Mouse (Mus musculus): ENCODE measurements around the gene Mical1. TPM values are rescaled to one million over a fixed set of nuclear protein-coding genes. Genes with fewer than 3 reads are reported as not detected.

Gene Mical1
- polyA plus RNA-seq (2014; fragmentation: Illumina TruSeq; extraction: RNeasy Lipid Tissue Mini Kit (QIAGEN cat#74804); ENCODE audit: low read depth, low replicate concordance), result not detected

GRCm38 (mm10) chr10:41476171-41477017, at the start of gene Mical1:
TSS of gene Mical1 (plus strand) at chr10:41476314.

GRCm38 (mm10) chr10:41450137-41450670, 25.9 kb upstream of the Mical1 start, which contains the start of gene Zbtb24:
TSS of gene Zbtb24 (plus strand) at chr10:41450383.

GRCm38 (mm10) chr10:41489708-41490517, 13.8 kb downstream of the Mical1 start, which contains the start of the genes Smpd2 and Ppil6:
TSS of gene Smpd2 (minus strand) at chr10:41490369.
TSS of gene Ppil6 (plus strand) at chr10:41490439.

GRCm38 (mm10) chr10:41518981-41519618, 43.0 kb downstream of the Mical1 start, which contains the start of gene Cd164:
TSS of gene Cd164 (plus strand) at chr10:41519414.

Other genes starting within 250 kb of the Mical1 start
- 8.7 TPM for gene Fig4, start 173.1 kb upstream of the Mical1 start, polyA plus RNA-seq (2014; fragmentation: Illumina TruSeq; extraction: RNeasy Lipid Tissue Mini Kit (QIAGEN cat#74804); ENCODE audit: low read depth, low replicate concordance)
- gene Ak9, start 172.3 kb upstream of the Mical1 start, polyA plus RNA-seq (2014; fragmentation: Illumina TruSeq; extraction: RNeasy Lipid Tissue Mini Kit (QIAGEN cat#74804); ENCODE audit: low read depth, low replicate concordance), result not detected
- gene Zbtb24, start 25.9 kb upstream of the Mical1 start, polyA plus RNA-seq (2014; fragmentation: Illumina TruSeq; extraction: RNeasy Lipid Tissue Mini Kit (QIAGEN cat#74804); ENCODE audit: low read depth, low replicate concordance), result 7.7 TPM
- 5.6 TPM for gene Smpd2, start 14.1 kb downstream of the Mical1 start, polyA plus RNA-seq (2014; fragmentation: Illumina TruSeq; extraction: RNeasy Lipid Tissue Mini Kit (QIAGEN cat#74804); ENCODE audit: low read depth, low replicate concordance)
- gene Ppil6, start 14.1 kb downstream of the Mical1 start, polyA plus RNA-seq (2014; fragmentation: Illumina TruSeq; extraction: RNeasy Lipid Tissue Mini Kit (QIAGEN cat#74804); ENCODE audit: low read depth, low replicate concordance), result 2.3 TPM
- gene Cd164, start 43.1 kb downstream of the Mical1 start, polyA plus RNA-seq (2014; fragmentation: Illumina TruSeq; extraction: RNeasy Lipid Tissue Mini Kit (QIAGEN cat#74804); ENCODE audit: low read depth, low replicate concordance), result 723 TPM
- gene Ccdc162, start 240.3 kb downstream of the Mical1 start, polyA plus RNA-seq (2014; fragmentation: Illumina TruSeq; extraction: RNeasy Lipid Tissue Mini Kit (QIAGEN cat#74804); ENCODE audit: low read depth, low replicate concordance), result 14.7 TPM

Measured in liver, adult 10 weeks (tissue).